Mouse (Mus musculus): Measurements from ENCODE around the gene Uhrf1. TPM values are rescaled to one million over a fixed set of nuclear protein-coding genes. Genes with fewer than 3 reads are reported as not detected.

Uhrf1 gene
- polyA plus RNA-seq, 1 experiment, result 18.4 TPM

DNA sequence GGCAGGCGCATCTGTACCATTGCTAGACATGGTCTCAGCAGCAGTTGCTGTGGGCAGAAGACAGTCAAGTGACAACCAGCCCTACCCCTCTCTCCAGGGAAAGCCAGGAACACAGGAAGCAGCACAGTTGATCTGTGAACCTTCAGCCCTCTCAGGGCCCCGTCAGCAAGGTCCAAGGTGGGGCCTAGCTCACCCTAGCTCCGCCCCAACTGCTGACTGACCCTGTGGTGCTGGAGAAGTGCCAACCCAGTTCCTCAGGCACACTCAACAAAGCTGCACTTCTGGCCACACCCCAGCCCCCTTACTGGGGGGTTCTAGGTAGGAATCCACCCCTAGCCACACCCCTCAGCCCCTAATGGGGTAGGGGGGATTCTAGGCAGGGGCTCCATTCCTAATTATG is 15.3 kb upstream of the Uhrf1 start:
- no peak overlapping the region for H3ac ChIP-seq (ENCODE audit: control insufficient read depth, insufficient read length)
- H3K36me3 ChIP-seq (ENCODE audit: control insufficient read depth, insufficient read depth), result peaks cover 8% of the 10 kb centered on the region
- H3K4me2 ChIP-seq (ENCODE audit: low read depth), result peak overlapping the region; percentile 99
- TF ChIP-seq TCF12 (IDR thresholded peaks at IDR 0.05; ENCODE audit: insufficient read depth, poor library complexity, severe bottlenecking) (no peak), CEBPB (IDR thresholded peaks at IDR 0.05; ENCODE audit: insufficient read depth, poor library complexity, severe bottlenecking) (no peak), MYOG (IDR thresholded peaks at IDR 0.05; ENCODE audit: control insufficient read depth in 1 of 3, insufficient read depth in 1 of 3, insufficient read length in 2 of 3, low read depth in 2 of 3) (no peak), POLR2AphosphoS2 (IDR thresholded peaks at IDR 0.05; ENCODE audit: insufficient read length, low read depth) (no peak)
- peaks cover 12% of the 10 kb centered on the region for H3K79me2 ChIP-seq (ENCODE audit: control insufficient read depth, insufficient read depth)
- H3K4me3 ChIP-seq, result no peak overlapping the region
- H3K27me3 ChIP-seq (ENCODE audit: control insufficient read depth, insufficient read depth, insufficient read length), result no peaks in the 10 kb centered on the region

DNA sequence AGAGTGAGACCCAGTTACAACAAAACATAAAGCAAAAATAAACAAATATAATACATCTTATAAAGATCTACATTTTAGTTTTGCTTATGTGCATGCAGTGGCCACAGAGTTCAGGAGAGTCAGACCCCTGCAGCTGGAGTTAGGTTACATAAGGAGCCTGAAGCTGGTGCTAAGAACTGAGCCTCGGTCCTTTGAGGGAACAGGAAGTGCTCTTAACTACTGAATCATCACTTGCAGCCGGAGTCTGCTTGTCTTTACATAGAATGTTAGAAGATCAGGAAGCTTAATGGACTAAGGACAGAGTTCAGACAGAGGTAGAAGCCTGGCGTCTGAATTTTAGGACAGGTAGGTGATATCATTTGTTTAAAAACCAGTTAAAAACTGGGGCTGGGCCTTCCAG is 14.3 kb upstream of the Uhrf1 start:
- Histone ChIP-seq H3K36me3 (ENCODE audit: control insufficient read depth, insufficient read depth) (peaks cover 8% of the 10 kb centered on the region), H3ac (ENCODE audit: control insufficient read depth, insufficient read length) (no peak overlapping the region), H3K4me2 (ENCODE audit: low read depth) (peak overlapping the region; percentile 99), H3K27me3 (ENCODE audit: control insufficient read depth, insufficient read depth, insufficient read length) (no peaks in the 10 kb centered on the region), H3K4me3 (peak overlapping the region; percentile 51), H3K79me2 (ENCODE audit: control insufficient read depth, insufficient read depth) (peaks cover 12% of the 10 kb centered on the region)
- no peak for TF ChIP-seq POLR2AphosphoS2 (IDR thresholded peaks at IDR 0.05; ENCODE audit: insufficient read length, low read depth)
- no peak for TF ChIP-seq USF1 (IDR thresholded peaks at IDR 0.05; ENCODE audit: low read depth)
- no peak for TF ChIP-seq CEBPB (IDR thresholded peaks at IDR 0.05; ENCODE audit: insufficient read depth, poor library complexity, severe bottlenecking)
- TF ChIP-seq POLR2A (IDR thresholded peaks at IDR 0.05; ENCODE audit: insufficient read length, low read depth), result no peak
- TF ChIP-seq E2F4 (IDR thresholded peaks at IDR 0.05; ENCODE audit: insufficient read depth), result no peak
- no peak for TF ChIP-seq TCF3 (IDR thresholded peaks at IDR 0.05; ENCODE audit: insufficient read length, low read depth)
- no peak for TF ChIP-seq SRF (IDR thresholded peaks at IDR 0.05; ENCODE audit: control insufficient read depth, insufficient read length, low read depth)
- no peak for TF ChIP-seq MYOD1 (IDR thresholded peaks at IDR 0.05; ENCODE audit: control insufficient read depth in 1 of 3, insufficient read length in 2 of 3, low read depth in 2 of 3)
- TF ChIP-seq REST (IDR thresholded peaks at IDR 0.05; ENCODE audit: insufficient read depth, insufficient read length), result no peak
- TF ChIP-seq MYOG (IDR thresholded peaks at IDR 0.05; ENCODE audit: control insufficient read depth in 1 of 3, insufficient read depth in 1 of 3, insufficient read length in 2 of 3, low read depth in 2 of 3), result no peak
- no peak for TF ChIP-seq MAX (IDR thresholded peaks at IDR 0.05; ENCODE audit: low read depth)
- no peak for TF ChIP-seq TCF12 (IDR thresholded peaks at IDR 0.05; ENCODE audit: insufficient read depth, poor library complexity, severe bottlenecking)

DNA sequence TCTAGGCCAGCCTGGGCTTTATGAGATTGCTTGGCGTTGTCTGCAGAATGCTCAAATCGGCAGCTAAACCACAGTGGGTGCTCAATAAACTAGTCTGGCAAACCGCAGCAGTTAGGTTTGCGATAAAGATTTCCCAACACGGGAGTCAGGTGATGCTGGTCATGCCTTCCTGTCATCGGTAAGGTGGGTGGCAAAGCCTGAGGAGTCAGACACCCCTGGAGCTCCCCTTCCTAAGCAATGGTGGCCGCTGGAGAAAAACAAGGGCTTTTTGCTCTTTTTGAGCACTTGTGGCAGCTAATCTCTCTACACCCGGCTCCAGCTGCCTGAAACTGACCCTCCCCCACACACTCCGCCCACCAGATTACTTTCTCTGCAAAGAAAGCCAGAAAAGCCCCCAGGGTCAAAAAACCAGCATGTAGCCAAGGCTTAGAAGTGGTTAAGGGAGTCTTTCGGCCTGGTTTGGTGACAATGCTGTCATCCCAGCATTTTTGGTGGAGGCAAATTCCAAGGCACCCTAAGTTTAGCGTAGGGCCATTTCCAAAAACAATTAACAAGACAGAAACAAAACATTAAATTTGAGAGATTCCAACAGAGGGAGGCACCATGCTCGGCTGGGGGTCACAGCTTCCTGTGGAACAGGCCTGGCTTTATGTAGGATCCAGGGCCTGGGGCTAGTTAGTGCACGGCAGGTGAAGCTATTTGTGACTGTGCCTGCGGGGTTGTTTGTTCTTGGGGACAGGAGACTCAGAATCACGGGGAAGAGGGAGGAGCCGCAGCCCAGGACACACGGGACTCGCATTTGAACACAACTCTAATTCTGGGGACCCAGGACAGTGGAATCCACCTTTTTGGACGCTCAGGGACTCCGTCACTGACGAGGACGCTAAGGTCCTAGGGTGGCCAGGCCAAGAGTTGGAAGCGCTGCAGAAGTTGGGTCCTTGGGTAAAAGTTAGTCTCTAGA is 13.5 kb upstream of the Uhrf1 start:
- H3K4me3 ChIP-seq, result peak overlapping the region; percentile 51
- peaks cover 12% of the 10 kb centered on the region for H3K79me2 ChIP-seq (ENCODE audit: control insufficient read depth, insufficient read depth)
- H3ac ChIP-seq (ENCODE audit: control insufficient read depth, insufficient read length), result peak overlapping the region; percentile 6
- peaks cover 5% of the 10 kb centered on the region for H3K36me3 ChIP-seq (ENCODE audit: control insufficient read depth, insufficient read depth)
- H3K4me2 ChIP-seq (ENCODE audit: low read depth), result peak overlapping the region; percentile 99
- no peaks in the 10 kb centered on the region for H3K27me3 ChIP-seq (ENCODE audit: control insufficient read depth, insufficient read depth, insufficient read length)
- TF ChIP-seq MYOD1 (IDR thresholded peaks at IDR 0.05; ENCODE audit: control insufficient read depth in 1 of 3, insufficient read length in 2 of 3, low read depth in 2 of 3), result peak in 1 of 3 experiments; percentile 11
- TF ChIP-seq CEBPB (IDR thresholded peaks at IDR 0.05; ENCODE audit: insufficient read depth, poor library complexity, severe bottlenecking), result no peak

DNA sequence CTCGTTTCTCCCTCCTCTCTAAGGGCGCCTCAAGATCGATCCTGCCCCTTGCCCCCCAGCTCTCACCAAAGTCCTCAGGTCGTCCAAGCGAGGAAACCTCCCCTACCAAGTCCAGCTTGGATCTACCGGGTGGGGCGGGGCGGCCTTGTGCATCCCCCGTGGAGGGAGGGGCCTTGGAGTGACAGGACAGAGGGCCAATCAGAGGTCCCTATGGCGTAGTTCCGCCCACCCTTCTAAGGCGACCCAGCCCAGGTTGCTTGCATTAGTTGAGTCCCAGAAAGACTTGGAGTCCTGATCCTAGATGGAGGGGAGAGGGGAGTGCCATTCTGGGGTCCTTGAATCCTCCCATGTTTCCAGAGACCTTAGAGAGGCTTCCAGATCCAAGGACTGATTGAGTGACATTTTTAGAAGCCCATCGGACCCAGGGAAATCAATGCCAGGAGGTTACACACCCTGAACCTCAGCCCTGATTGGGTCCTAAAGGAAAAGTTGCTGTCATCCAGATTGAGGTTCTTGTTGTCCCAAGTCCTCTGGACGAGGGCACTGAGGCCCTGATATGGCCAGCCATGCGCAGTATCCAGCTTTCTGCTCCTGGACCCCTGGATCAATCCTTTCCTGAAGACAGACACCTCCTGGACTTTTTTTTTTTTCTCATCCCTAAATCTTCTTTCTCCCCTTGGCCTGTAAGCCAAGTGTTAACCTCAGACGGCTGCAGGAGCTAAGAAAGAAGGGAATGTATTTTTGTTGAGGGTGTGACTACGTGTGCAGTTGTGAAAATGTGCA is 12.5 kb upstream of the Uhrf1 start:
- H3ac ChIP-seq (ENCODE audit: control insufficient read depth, insufficient read length), result peak overlapping the region; percentile 6
- no peaks in the 10 kb centered on the region for H3K36me3 ChIP-seq (ENCODE audit: control insufficient read depth, insufficient read depth)
- TF ChIP-seq POLR2AphosphoS2 (IDR thresholded peaks at IDR 0.05; ENCODE audit: insufficient read length, low read depth) (peak; percentile 76), MYOG (IDR thresholded peaks at IDR 0.05; ENCODE audit: control insufficient read depth in 1 of 3, insufficient read depth in 1 of 3, insufficient read length in 2 of 3, low read depth in 2 of 3) (no peak), POLR2A (IDR thresholded peaks at IDR 0.05; ENCODE audit: insufficient read length, low read depth) (peak; percentile 75)
- peak overlapping the region; percentile 51 for H3K4me3 ChIP-seq
- H3K27me3 ChIP-seq (ENCODE audit: control insufficient read depth, insufficient read depth, insufficient read length), result no peaks in the 10 kb centered on the region
- H3K4me2 ChIP-seq (ENCODE audit: low read depth), result peak overlapping the region; percentile 99
- peaks cover 12% of the 10 kb centered on the region for H3K79me2 ChIP-seq (ENCODE audit: control insufficient read depth, insufficient read depth)

DNA sequence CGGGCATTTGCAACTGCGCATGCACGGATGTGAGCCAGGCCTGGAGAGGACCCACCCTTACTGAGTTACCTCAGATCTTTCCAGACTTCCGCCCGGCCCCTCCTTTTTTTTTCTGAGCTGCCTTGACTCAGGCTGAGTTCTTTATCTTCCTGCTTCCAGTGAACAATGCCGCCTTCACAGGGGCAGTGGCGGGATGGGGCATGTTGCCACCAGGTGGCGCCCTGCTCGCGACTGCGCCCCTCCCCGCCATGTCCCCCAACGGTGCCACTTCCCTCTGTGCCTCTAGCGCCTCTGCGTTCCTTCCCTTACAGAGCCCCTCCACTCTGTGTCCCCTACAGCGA is 12.0 kb upstream of the Uhrf1 start:
- H3K27me3 ChIP-seq (ENCODE audit: control insufficient read depth, insufficient read depth, insufficient read length), result no peaks in the 10 kb centered on the region
- H3K79me2 ChIP-seq (ENCODE audit: control insufficient read depth, insufficient read depth), result peaks cover 12% of the 10 kb centered on the region
- peak overlapping the region; percentile 51 for H3K4me3 ChIP-seq
- H3ac ChIP-seq (ENCODE audit: control insufficient read depth, insufficient read length), result no peak overlapping the region
- no peak for TF ChIP-seq TCF12 (IDR thresholded peaks at IDR 0.05; ENCODE audit: insufficient read depth, poor library complexity, severe bottlenecking)
- no peak for TF ChIP-seq USF1 (IDR thresholded peaks at IDR 0.05; ENCODE audit: low read depth)
- TF ChIP-seq CEBPB (IDR thresholded peaks at IDR 0.05; ENCODE audit: insufficient read depth, poor library complexity, severe bottlenecking), result no peak
- TF ChIP-seq REST (IDR thresholded peaks at IDR 0.05; ENCODE audit: insufficient read depth, insufficient read length), result no peak
- no peak for TF ChIP-seq E2F4 (IDR thresholded peaks at IDR 0.05; ENCODE audit: insufficient read depth)
- TF ChIP-seq SRF (IDR thresholded peaks at IDR 0.05; ENCODE audit: control insufficient read depth, insufficient read length, low read depth), result no peak
- no peak for TF ChIP-seq MAX (IDR thresholded peaks at IDR 0.05; ENCODE audit: low read depth)
- peak; percentile 88 for TF ChIP-seq POLR2A (IDR thresholded peaks at IDR 0.05; ENCODE audit: insufficient read length, low read depth)
- TF ChIP-seq MYOD1 (IDR thresholded peaks at IDR 0.05; ENCODE audit: control insufficient read depth in 1 of 3, insufficient read length in 2 of 3, low read depth in 2 of 3), result peak in 1 of 3 experiments; percentile 31
- TF ChIP-seq MYOG (IDR thresholded peaks at IDR 0.05; ENCODE audit: control insufficient read depth in 1 of 3, insufficient read depth in 1 of 3, insufficient read length in 2 of 3, low read depth in 2 of 3), result peak in 1 of 3 experiments; percentile 18
- TF ChIP-seq POLR2AphosphoS2 (IDR thresholded peaks at IDR 0.05; ENCODE audit: insufficient read length, low read depth), result peak; percentile 76
- no peak for TF ChIP-seq TCF3 (IDR thresholded peaks at IDR 0.05; ENCODE audit: insufficient read length, low read depth)
- no peaks in the 10 kb centered on the region for H3K36me3 ChIP-seq (ENCODE audit: control insufficient read depth, insufficient read depth)
- peak overlapping the region; percentile 99 for H3K4me2 ChIP-seq (ENCODE audit: low read depth)
